Mouse (Mus musculus): ENCODE data around the gene Phxr2.

- TF ChIP-seq MYOD1 (IDR thresholded peaks at IDR 0.05; ENCODE audit: control insufficient read depth, insufficient read length, low read depth) (no peak), FOSL1 (IDR thresholded peaks at IDR 0.05; ENCODE audit: insufficient read depth, low read length, poor library complexity, severe bottlenecking) (no peak), CTCF (IDR thresholded peaks at IDR 0.05; ENCODE audit: control insufficient read depth, insufficient read depth, insufficient read length) (no peak), USF1 (IDR thresholded peaks at IDR 0.05; ENCODE audit: low read depth) (no peak), MAX (IDR thresholded peaks at IDR 0.05) (no peak)
Measured at GRCm38 (mm10) chr10:99131298-99131697, 5.2 kb upstream of the Phxr2 start.

Measured in C2C12 (cell line).